Mouse (Mus musculus): ENCODE measurements around the gene B3gnt2. TPM values are rescaled to one million over a fixed set of nuclear protein-coding genes. Genes with fewer than 3 reads are reported as not detected.

Gene B3gnt2
- polyA plus RNA-seq, 1 experiment from 2014 or later: 6.5 TPM

DNA sequence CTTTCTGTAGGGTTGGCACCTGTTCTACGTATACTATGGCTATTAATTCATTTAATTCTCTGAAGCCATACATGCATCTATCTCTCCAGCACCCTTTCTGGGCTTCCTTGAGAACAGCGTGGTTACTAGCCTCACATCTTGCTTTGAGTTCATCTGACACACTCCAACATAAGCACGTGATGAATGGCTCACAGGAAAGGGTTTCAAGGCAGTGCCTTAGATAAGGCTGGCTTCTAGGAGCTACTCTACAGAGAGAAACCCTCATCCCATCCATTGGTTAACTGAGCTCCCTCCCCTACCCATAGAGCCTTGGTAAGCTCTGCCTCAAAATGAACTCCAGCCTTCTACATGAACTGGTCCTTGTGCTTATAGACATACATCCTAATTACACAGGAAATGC, 47.3 kb downstream of the B3gnt2 start:
- Histone ChIP-seq H3K27me3 (no peaks in the 10 kb centered on the region), H3K9me3 (replicated peaks) (no peaks in the 10 kb centered on the region), H3K9ac (no peak overlapping the region), H3K4me1 (replicated peaks) (peaks cover 10% of the 10 kb centered on the region), H3K36me3 (no peaks in the 10 kb centered on the region), H3K4me2 (no peak overlapping the region), H3K4me3 (no peak overlapping the region), H3K27ac (peak overlapping the region; percentile 44; the same call in 1 of the 2 replicates)
- no peak for ATAC-seq (replicated peaks; ENCODE audit: insufficient number of reproducible peaks, insufficient read depth, low FRiP score, low read depth)
- 47% methylated on average over 3 of the region's 3 CpGs for WGBS

DNA sequence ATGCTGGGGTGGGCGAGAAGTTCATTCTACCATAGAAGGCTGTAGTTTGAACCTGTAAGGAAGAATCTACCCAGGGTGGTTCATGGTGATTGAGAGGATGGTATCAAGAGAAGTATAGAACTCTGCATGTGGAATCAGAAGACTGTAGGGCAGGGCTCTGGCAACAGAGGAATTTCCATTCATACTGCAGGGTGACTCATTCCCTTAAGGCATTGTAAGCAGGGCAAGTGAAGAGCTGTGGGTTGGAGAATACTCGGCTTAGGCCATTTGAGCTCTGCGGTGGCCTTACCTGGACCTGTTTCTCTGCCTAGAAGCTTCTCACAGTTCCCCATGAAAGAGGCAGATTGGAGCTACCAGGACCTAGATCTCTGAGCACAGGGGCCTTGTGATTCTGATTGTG, 49.3 kb downstream of the B3gnt2 start:
- no peak overlapping the region for H3K4me2 ChIP-seq
- H3K9ac ChIP-seq: no peak overlapping the region
- no peaks in the 10 kb centered on the region for H3K36me3 ChIP-seq
- 82% methylated on average over 3 of the region's 3 CpGs for WGBS
- no peaks in the 10 kb centered on the region for H3K27me3 ChIP-seq
- H3K9me3 ChIP-seq (replicated peaks): no peaks in the 10 kb centered on the region
- no peak overlapping the region for H3K4me3 ChIP-seq
- H3K27ac ChIP-seq: no peak overlapping the region
- ATAC-seq (replicated peaks; ENCODE audit: insufficient number of reproducible peaks, insufficient read depth, low FRiP score, low read depth): no peak
- peaks cover 10% of the 10 kb centered on the region for H3K4me1 ChIP-seq (replicated peaks)

- H3K4me3 ChIP-seq: no peak overlapping the region
- peaks cover 10% of the 10 kb centered on the region for H3K4me1 ChIP-seq (replicated peaks)
- H3K27ac ChIP-seq: no peak overlapping the region
- no peaks in the 10 kb centered on the region for H3K9me3 ChIP-seq (replicated peaks)
- no peak for ATAC-seq (replicated peaks; ENCODE audit: insufficient number of reproducible peaks, insufficient read depth, low FRiP score, low read depth)
- H3K27me3 ChIP-seq: no peaks in the 10 kb centered on the region
- no peaks in the 10 kb centered on the region for H3K36me3 ChIP-seq
- no peak overlapping the region for H3K9ac ChIP-seq
- H3K4me2 ChIP-seq: no peak overlapping the region
- 37% methylated on average over 7 of the region's 7 CpGs for WGBS
Measured at GRCm38 (mm10) chr11:22809465-22810096, 51.2 kb downstream of the B3gnt2 start.

- ATAC-seq (replicated peaks; ENCODE audit: insufficient number of reproducible peaks, insufficient read depth, low FRiP score, low read depth): no peak
- no peaks in the 10 kb centered on the region for H3K9me3 ChIP-seq (replicated peaks)
- no peak overlapping the region for H3K9ac ChIP-seq
- H3K4me2 ChIP-seq: no peak overlapping the region
- peaks cover 5% of the 10 kb centered on the region for H3K4me1 ChIP-seq (replicated peaks)
- H3K27me3 ChIP-seq: no peaks in the 10 kb centered on the region
- H3K27ac ChIP-seq: no peak overlapping the region
- H3K36me3 ChIP-seq: no peaks in the 10 kb centered on the region
- H3K4me3 ChIP-seq: no peak overlapping the region
Measured at GRCm38 (mm10) chr11:22808040-22808439, 52.7 kb downstream of the B3gnt2 start.

DNA sequence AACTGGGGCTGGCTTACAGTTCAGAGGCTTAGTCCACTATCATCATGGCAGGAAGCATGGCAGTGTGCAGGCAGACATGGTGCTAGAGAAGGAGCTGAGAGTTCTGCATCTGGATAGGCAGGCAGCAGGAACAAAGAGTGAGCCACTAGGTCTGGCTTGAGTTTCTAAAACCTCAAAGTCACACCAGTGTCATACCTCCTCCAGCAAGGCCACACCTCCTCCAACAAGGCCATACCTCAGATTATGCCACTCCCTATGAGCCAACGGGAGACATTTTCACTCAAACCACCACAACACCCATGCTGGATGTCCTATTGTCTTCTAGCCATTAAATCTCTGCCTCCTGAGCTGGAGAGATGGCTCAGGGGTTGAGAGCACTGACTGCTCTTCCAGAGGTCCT, 55.6 kb downstream of the B3gnt2 start:
- Histone ChIP-seq H3K4me2 (no peak overlapping the region), H3K36me3 (no peaks in the 10 kb centered on the region), H3K27me3 (no peaks in the 10 kb centered on the region), H3K9me3 (replicated peaks) (no peaks in the 10 kb centered on the region), H3K4me3 (no peak overlapping the region), H3K27ac (no peak overlapping the region), H3K4me1 (replicated peaks) (peaks cover 12% of the 10 kb centered on the region), H3K9ac (no peak overlapping the region)
- ATAC-seq (replicated peaks; ENCODE audit: insufficient number of reproducible peaks, insufficient read depth, low FRiP score, low read depth): no peak
- 91% methylated on average over 1 of the region's 1 CpGs for WGBS

- Histone ChIP-seq H3K27me3 (no peaks in the 10 kb centered on the region), H3K4me1 (replicated peaks) (peaks cover 18% of the 10 kb centered on the region), H3K36me3 (no peaks in the 10 kb centered on the region), H3K9me3 (replicated peaks) (no peaks in the 10 kb centered on the region), H3K27ac (peak overlapping the region; percentile 5), H3K4me2 (peak overlapping the region; percentile 51), H3K9ac (no peak overlapping the region), H3K4me3 (no peak overlapping the region)
- ATAC-seq (replicated peaks; ENCODE audit: insufficient number of reproducible peaks, insufficient read depth, low FRiP score, low read depth): peak; percentile 61
- 18% methylated on average over 9 of the region's 9 CpGs for WGBS
Measured at GRCm38 (mm10) chr11:22799987-22800424, 60.8 kb downstream of the B3gnt2 start.

- no peaks in the 10 kb centered on the region for H3K9me3 ChIP-seq (replicated peaks)
Measured at GRCm38 (mm10) chr11:22798916-22799315, 61.8 kb downstream of the B3gnt2 start.

DNA sequence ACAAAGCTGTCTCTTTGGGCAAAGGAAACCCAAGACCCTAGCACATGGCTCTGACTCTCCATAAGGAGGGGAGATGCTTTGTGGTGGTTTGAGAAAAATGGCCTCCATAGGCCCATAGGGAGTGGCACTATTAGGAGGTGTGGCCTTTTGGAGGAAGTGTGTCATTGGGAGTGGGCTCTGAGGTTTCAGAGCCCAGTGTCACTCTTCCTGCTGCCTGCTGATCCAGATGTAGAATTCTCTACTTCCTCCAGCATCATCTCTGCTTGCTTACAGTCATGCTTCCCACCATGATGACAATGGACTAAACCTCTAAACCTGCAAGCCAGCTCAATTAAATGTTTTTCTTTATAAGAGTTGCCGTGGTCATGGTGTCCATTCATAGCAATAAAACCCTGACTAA, 66.0 kb downstream of the B3gnt2 start:
- Histone ChIP-seq H3K4me3 (no peak overlapping the region), H3K9me3 (replicated peaks) (no peaks in the 10 kb centered on the region), H3K36me3 (no peaks in the 10 kb centered on the region), H3K4me1 (replicated peaks) (peaks cover 7% of the 10 kb centered on the region), H3K9ac (no peak overlapping the region), H3K4me2 (no peak overlapping the region), H3K27ac (no peak overlapping the region), H3K27me3 (no peaks in the 10 kb centered on the region)
- 85% methylated on average over 1 of the region's 1 CpGs for WGBS
- no peak for ATAC-seq (replicated peaks; ENCODE audit: insufficient number of reproducible peaks, insufficient read depth, low FRiP score, low read depth)

More at GRCm38 (mm10) chr11:22798916-22799315, 61.8 kb downstream of the B3gnt2 start:
- Histone ChIP-seq H3K9ac (no peak overlapping the region), H3K4me2 (no peak overlapping the region), H3K27ac (no peak overlapping the region), H3K36me3 (no peaks in the 10 kb centered on the region), H3K4me3 (no peak overlapping the region), H3K4me1 (replicated peaks) (peaks cover 18% of the 10 kb centered on the region), H3K27me3 (no peaks in the 10 kb centered on the region)
- ATAC-seq (replicated peaks; ENCODE audit: insufficient number of reproducible peaks, insufficient read depth, low FRiP score, low read depth): no peak
- WGBS: 70% methylated on average over 5 of the region's 5 CpGs

DNA sequence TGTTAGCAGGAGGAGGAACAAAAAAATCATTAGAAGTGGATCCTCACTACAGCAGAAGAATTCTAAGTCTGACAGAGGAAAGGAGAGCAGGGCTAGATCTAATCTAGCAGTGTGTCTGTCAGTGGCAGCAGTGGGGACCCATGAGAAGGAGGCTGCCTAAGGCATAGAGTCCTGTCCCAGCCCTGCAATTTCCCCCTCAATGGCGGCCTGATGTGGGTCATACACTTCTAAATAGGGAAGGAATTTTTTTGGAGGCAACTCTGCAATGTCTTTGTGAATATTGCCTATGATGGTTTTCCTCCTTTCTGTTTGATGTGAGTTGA, 66.9 kb downstream of the B3gnt2 start:
- Histone ChIP-seq H3K27me3 (no peaks in the 10 kb centered on the region), H3K4me2 (no peak overlapping the region), H3K9me3 (replicated peaks) (no peaks in the 10 kb centered on the region), H3K4me3 (no peak overlapping the region), H3K36me3 (no peaks in the 10 kb centered on the region), H3K27ac (no peak overlapping the region), H3K4me1 (replicated peaks) (peaks cover 3% of the 10 kb centered on the region; the same call in 1 of the 2 replicates), H3K9ac (no peak overlapping the region)
- no peak for ATAC-seq (replicated peaks; ENCODE audit: insufficient number of reproducible peaks, insufficient read depth, low FRiP score, low read depth)
- WGBS: 69% methylated on average over 1 of the region's 1 CpGs

GRCm38 (mm10) chr11:22793176-22793880, 67.4 kb downstream of the B3gnt2 start:
- no peak overlapping the region for H3K4me2 ChIP-seq
- ATAC-seq (replicated peaks; ENCODE audit: insufficient number of reproducible peaks, insufficient read depth, low FRiP score, low read depth): no peak
- H3K4me1 ChIP-seq (replicated peaks): peaks cover 3% of the 10 kb centered on the region; the same call in 1 of the 2 replicates
- no peak overlapping the region for H3K9ac ChIP-seq
- no peak overlapping the region for H3K27ac ChIP-seq
- 81% methylated on average over 3 of the region's 3 CpGs for WGBS
- H3K9me3 ChIP-seq (replicated peaks): no peaks in the 10 kb centered on the region
- no peaks in the 10 kb centered on the region for H3K36me3 ChIP-seq
- no peaks in the 10 kb centered on the region for H3K27me3 ChIP-seq
- H3K4me3 ChIP-seq: no peak overlapping the region

- Histone ChIP-seq H3K9me3 (replicated peaks) (no peaks in the 10 kb centered on the region), H3K4me1 (replicated peaks) (peaks cover 3% of the 10 kb centered on the region; the same call in 1 of the 2 replicates), H3K9ac (no peak overlapping the region), H3K27ac (no peak overlapping the region), H3K4me3 (no peak overlapping the region), H3K4me2 (no peak overlapping the region), H3K36me3 (no peaks in the 10 kb centered on the region), H3K27me3 (no peaks in the 10 kb centered on the region)
- 87% methylated on average over 1 of the region's 1 CpGs for WGBS
- no peak for ATAC-seq (replicated peaks; ENCODE audit: insufficient number of reproducible peaks, insufficient read depth, low FRiP score, low read depth)
Measured at GRCm38 (mm10) chr11:22792149-22792548, 68.6 kb downstream of the B3gnt2 start.

DNA sequence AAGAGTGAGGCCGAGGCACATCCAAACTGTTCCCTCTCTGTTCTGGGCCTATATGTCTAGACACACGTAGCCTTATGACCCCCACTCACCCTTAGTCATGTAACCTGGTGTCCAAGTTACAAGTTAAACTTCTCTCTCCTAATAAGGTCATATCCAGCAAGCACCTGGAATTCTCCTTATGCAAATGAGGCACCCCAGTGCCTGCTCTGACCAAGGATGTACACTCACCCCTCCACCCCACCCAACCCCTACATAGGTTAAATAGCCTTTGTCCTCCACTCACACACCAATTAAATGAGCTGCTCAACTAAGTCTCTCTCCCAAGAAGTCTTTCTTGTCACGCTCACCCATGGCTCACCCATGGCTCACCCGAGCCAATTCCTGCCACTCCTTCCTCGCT, 69.0 kb downstream of the B3gnt2 start:
- Histone ChIP-seq H3K27me3 (no peaks in the 10 kb centered on the region), H3K9ac (no peak overlapping the region), H3K4me3 (no peak overlapping the region), H3K4me1 (replicated peaks) (peaks cover 3% of the 10 kb centered on the region; the same call in 1 of the 2 replicates), H3K36me3 (no peaks in the 10 kb centered on the region), H3K9me3 (replicated peaks) (no peaks in the 10 kb centered on the region), H3K27ac (no peak overlapping the region), H3K4me2 (no peak overlapping the region)
- WGBS: 85% methylated on average over 5 of the region's 5 CpGs
- no peak for ATAC-seq (replicated peaks; ENCODE audit: insufficient number of reproducible peaks, insufficient read depth, low FRiP score, low read depth)
